Mouse (Mus musculus) bone marrow macrophage, adult 2 months (primary cell): ENCODE measurements at regions not wholly inside any gene's neighbourhood (a gene's known extent, or its start where the extent isn't known, plus 50 kb on each side); places are given as distances from the start of the nearest gene placed in this dataset.

Experiments
- CTCF ChIP-seq: IDR thresholded peaks from 2 replicates; pipeline ENCODE4 v1.5.1; 2012; ENCODE audit warnings: low read depth, mild to moderate bottlenecking, low read length, moderate library complexity
- POLR2A ChIP-seq: IDR thresholded peaks from 2 replicates; pipeline ENCODE4 v1.6.1; 2012; ENCODE audit warnings: mild to moderate bottlenecking, low read depth, low read length, borderline replicate concordance

DNA sequence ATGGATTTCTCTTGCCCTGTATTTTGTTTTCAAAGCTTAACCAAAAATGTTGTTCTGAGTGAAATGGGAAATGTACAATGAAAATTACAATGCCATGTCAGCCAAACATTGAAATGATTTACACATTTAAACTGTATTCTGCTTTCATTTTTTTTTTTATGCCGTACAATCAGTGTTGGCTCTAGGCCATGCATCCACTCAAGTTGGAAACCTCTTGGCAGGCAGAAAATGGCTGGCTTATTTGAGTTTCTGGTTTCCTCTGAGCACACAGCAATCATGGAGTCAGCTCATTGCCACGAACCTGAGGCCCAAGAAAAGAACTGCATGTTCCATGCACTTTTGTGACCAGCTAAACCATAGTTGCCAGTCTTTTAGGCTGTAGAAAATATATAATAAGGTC lies 50.5 kb upstream of the Gm34302 start:
- no peak for TF ChIP-seq CTCF
- TF ChIP-seq POLR2A = no peak
